Mouse (Mus musculus): Measurements from ENCODE around the gene Mettl8.

The Mettl8 gene

GRCm38 (mm10) chr2:71033014-71033413 lies 22.4 kb downstream of the Mettl8 start:
- no peak for DNase-seq

GRCm38 (mm10) chr2:71031973-71032794 lies 23.2 kb downstream of the Mettl8 start:
- DNase-seq = no peak

GRCm38 (mm10) chr2:71030663-71031062 lies 24.7 kb downstream of the Mettl8 start:
- no peak for DNase-seq

GRCm38 (mm10) chr2:71027631-71028030 lies 27.8 kb downstream of the Mettl8 start:
- no peak for DNase-seq

- no peak for DNase-seq
These were observed 28.6 kb downstream of the Mettl8 start for GRCm38 (mm10) chr2:71026787-71027186.

GRCm38 (mm10) chr2:71025576-71026315 lies 29.6 kb downstream of the Mettl8 start:
- DNase-seq = no peak

GRCm38 (mm10) chr2:71023986-71024385 lies 31.4 kb downstream of the Mettl8 start:
- no peak for DNase-seq

GRCm38 (mm10) chr2:71022991-71023390 lies 32.4 kb downstream of the Mettl8 start:
- no peak for DNase-seq

GRCm38 (mm10) chr2:71020674-71021073 lies 34.7 kb downstream of the Mettl8 start:
- no peak for DNase-seq

- no peak for DNase-seq
These were observed 35.5 kb downstream of the Mettl8 start for GRCm38 (mm10) chr2:71019704-71020375.

GRCm38 (mm10) chr2:71019277-71019676 lies 36.1 kb downstream of the Mettl8 start:
- peak; percentile 26 to 42 for DNase-seq

GRCm38 (mm10) chr2:71013521-71013920 lies 41.9 kb downstream of the Mettl8 start:
- no peak for DNase-seq

- no peak for DNase-seq
These were observed 43.6 kb downstream of the Mettl8 start for GRCm38 (mm10) chr2:71011816-71012215.

GRCm38 (mm10) chr2:71004354-71004753 lies 51.0 kb downstream of the Mettl8 start:
- no peak for DNase-seq

- no peak for DNase-seq
These were observed 52.9 kb downstream of the Mettl8 start for GRCm38 (mm10) chr2:71002509-71002908.

- no peak for DNase-seq
These were observed 56.6 kb downstream of the Mettl8 start for GRCm38 (mm10) chr2:70998771-70999170.

GRCm38 (mm10) chr2:70996438-70996837 lies 58.9 kb downstream of the Mettl8 start:
- peak; percentile 35 to 37 for DNase-seq

- no peak for DNase-seq
These were observed 59.5 kb downstream of the Mettl8 start for GRCm38 (mm10) chr2:70995900-70996299.

GRCm38 (mm10) chr2:70993740-70994139 lies 61.6 kb downstream of the Mettl8 start:
- DNase-seq = no peak

- no peak for DNase-seq
These were observed 62.7 kb downstream of the Mettl8 start for GRCm38 (mm10) chr2:70992715-70993114.

- DNase-seq = no peak
These were observed 65.2 kb downstream of the Mettl8 start for GRCm38 (mm10) chr2:70990196-70990595.

GRCm38 (mm10) chr2:70989201-70990191 lies 65.9 kb downstream of the Mettl8 start:
- DNase-seq = no peak
